Mouse (Mus musculus) sigmoid colon, adult 10 weeks (tissue): Measurements from ENCODE around the gene Tectb. TPM values are rescaled to one million over a fixed set of nuclear protein-coding genes. Genes with fewer than 3 reads are reported as not detected.

Experiments used
- polyA plus RNA-seq: library from polyadenylated mRNA; stranded (reverse); fragments of 350-450 nt; fragmentation: Illumina TruSeq; extraction: RNeasy Lipid Tissue Mini Kit (QIAGEN cat#74804); gene quantifications from one replicate; pipeline ENCODE4 v1.2.3, GENCODE M21; 2014; ENCODE audit warnings: low read depth, low replicate concordance

Gene Tectb
- not detected for polyA plus RNA-seq

GRCm38 (mm10) chr19:55180433-55180832 lies at the start of gene Tectb:
Tectb (plus strand) TSS chr19:55180733.

GRCm38 (mm10) chr19:55241186-55241645 lies 60.7 kb downstream of the Tectb start, which contains the start of gene Gucy2g:
Gucy2g (minus strand) TSS chr19:55241236.

Other genes with a start within 250 kb of the Tectb start
- gene Gpam, start 53.5 kb upstream of the Tectb start, polyA plus RNA-seq: 19.8 TPM
- gene Gucy2g, start 60.5 kb downstream of the Tectb start, polyA plus RNA-seq: not detected
- gene Acsl5, start 71.2 kb downstream of the Tectb start, polyA plus RNA-seq: 203 TPM
- gene Zdhhc6, start 135.3 kb downstream of the Tectb start, polyA plus RNA-seq: 56.6 TPM
- 24.5 TPM for gene Vti1a, start 135.6 kb downstream of the Tectb start, polyA plus RNA-seq